Mouse (Mus musculus) limb, embryonic 15.5 days (tissue): ENCODE results near the gene Sugp1. TPM values are rescaled to one million over a fixed set of nuclear protein-coding genes. Genes with fewer than 3 reads are reported as not detected.

Source experiments
- ATAC-seq: fragments of 200-750 bp; cut with Nextera tagmentation; 2 replicates; pipeline ENCODE4 v1.8.0; 2017; ENCODE audit warnings: low read depth, moderate TSS enrichment; ENCODE audit not compliant: insufficient number of reproducible peaks, low FRiP score, low TSS enrichment
- H3K27ac ChIP-seq: fragments of 300-500 bp; sonication (generic); 2 replicates; pipeline ENCODE4 v1.5.1; 2015; ENCODE audit warnings: moderate library complexity, mild to moderate bottlenecking, inconsistent platforms
- H3K27me3 ChIP-seq: fragments of 300-500 bp; sonication (generic); 2 replicates; pipeline ENCODE4 v1.6.1; 2015; ENCODE audit warnings: inconsistent platforms
- H3K36me3 ChIP-seq: fragments of 300-500 bp; sonication (generic); 2 replicates; pipeline ENCODE4 v1.6.1; 2015; ENCODE audit warnings: inconsistent platforms
- H3K4me1 ChIP-seq: fragments of 300-500 bp; sonication (generic); 2 replicates; pipeline ENCODE4 v1.6.1; 2015; ENCODE audit warnings: inconsistent platforms
- H3K4me2 ChIP-seq: fragments of 300-500 bp; sonication (generic); 2 replicates; pipeline ENCODE4 v1.6.1; 2015; ENCODE audit warnings: mild to moderate bottlenecking, inconsistent platforms
- H3K4me3 ChIP-seq: fragments of 300-500 bp; sonication (generic); 2 replicates; pipeline ENCODE4 v1.5.1; 2015; ENCODE audit warnings: mild to moderate bottlenecking, inconsistent platforms
- H3K9ac ChIP-seq: fragments of 300-500 bp; sonication (generic); 2 replicates; pipeline ENCODE4 v1.6.1; 2015; ENCODE audit warnings: inconsistent platforms
- H3K9me3 ChIP-seq: fragments of 300-500 bp; sonication (generic); 2 replicates; pipeline ENCODE4 v1.6.1; 2016; ENCODE audit warnings: inconsistent platforms
- whole genome bisulfite sequencing: fragments of 180-500 bp; shearing (Covaris S2); methylation state at CpG from one replicate; pipeline ENCODE4 v1.1.7; 2015; 5-methylcytosine and 5-hydroxymethylcytosine counted together
- microRNA-seq: library from miRNA; unstranded; fragments of <30 nt; microRNA quantifications from one replicate; pipeline ENCODE4, GENCODE M21; 2016
- polyA plus RNA-seq: library from polyadenylated mRNA; unstranded; fragments of >200 nt; fragmentation: Nextera tagmentation; extraction: Ambion mirVana; gene quantifications from 2 replicates; pipeline ENCODE4 v1.2.1, GENCODE M21; 2015

Gene Sugp1
- polyA plus RNA-seq, 1 experiment from 2014 or later, result 41.9 TPM

- Histone ChIP-seq H3K36me3 (no peaks in the 10 kb centered on the region), H3K4me2 (no peak overlapping the region), H3K27ac (no peak overlapping the region), H3K9me3 (no peaks in the 10 kb centered on the region), H3K27me3 (peaks cover 74% of the 10 kb centered on the region), H3K4me1 (peaks cover 6% of the 10 kb centered on the region), H3K9ac (no peak overlapping the region), H3K4me3 (no peak overlapping the region)
- 15% methylated on average over 17 of the region's 17 CpGs for WGBS
- ATAC-seq, result no peak
Measured at GRCm38 (mm10) chr8:70118726-70119700, 76.4 kb downstream of the Sugp1 start.

GRCm38 (mm10) chr8:70120667-70121066, 78.1 kb downstream of the Sugp1 start, which contains the start of gene Ncan:
Gene Ncan (minus strand): TSS chr8:70120873.
- no peak within 1 kb of the TSS for H3K9ac ChIP-seq
- WGBS, result 1% methylated on average over 19 of the region's 19 CpGs
- peak within 1 kb of the TSS; percentile 7; the same call in 1 of the 2 replicates for H3K4me3 ChIP-seq
- H3K4me1 ChIP-seq, result peaks cover 6% of the 10 kb centered on the region
- no peaks in the 10 kb centered on the region for H3K36me3 ChIP-seq
- peak; percentile 42; the same call in 1 of the 2 replicates for ATAC-seq
- H3K9me3 ChIP-seq, result no peaks in the 10 kb centered on the region
- no peak within 1 kb of the TSS for H3K27ac ChIP-seq
- H3K27me3 ChIP-seq, result peaks cover 57% of the 10 kb centered on the region
- H3K4me2 ChIP-seq, result peak within 1 kb of the TSS; percentile 37

Small RNA genes within 50 kb of the gene (microRNA-seq; reads per million reads assigned to microRNA genes)
- not detected for gene Mir7066

Other genes with a start within 250 kb of the Sugp1 start
- 10.4 and 10.8 TPM in 2 replicates for gene Gmip, start 234.1 kb upstream of the Sugp1 start, polyA plus RNA-seq
- gene Lpar2, start 220.4 kb upstream of the Sugp1 start, polyA plus RNA-seq, result 0.36 and 0.45 TPM in 2 replicates
- gene Pbx4, start 210.3 kb upstream of the Sugp1 start, polyA plus RNA-seq, result 4.3 and 4.7 TPM in 2 replicates
- 2.9 and 3.7 TPM in 2 replicates for gene Cilp2, start 155.1 kb upstream of the Sugp1 start, polyA plus RNA-seq
- 3.2 and 4.2 TPM in 2 replicates for gene Tssk6, start 140.6 kb upstream of the Sugp1 start, polyA plus RNA-seq
- 168 and 176 TPM in 2 replicates for gene Ndufa13, start 140.3 kb upstream of the Sugp1 start, polyA plus RNA-seq
- gene Yjefn3, start 140.1 kb upstream of the Sugp1 start, polyA plus RNA-seq, result 3.7 and 6.4 TPM in 2 replicates
- 36.3 and 39.7 TPM in 2 replicates for gene Gatad2a, start 46.4 kb upstream of the Sugp1 start, polyA plus RNA-seq
- gene Mau2, start 79 bp upstream of the Sugp1 start, polyA plus RNA-seq, result 51.4 and 54.2 TPM in 2 replicates
- 0.61 and 0.91 TPM in 2 replicates for gene Tm6sf2, start 30.1 kb downstream of the Sugp1 start, polyA plus RNA-seq
- 0.19 and 0.24 TPM in 2 replicates for gene Hapln4, start 40.6 kb downstream of the Sugp1 start, polyA plus RNA-seq
- 0.35 and 0.50 TPM in 2 replicates for gene Ncan, start 78.1 kb downstream of the Sugp1 start, polyA plus RNA-seq
- gene Nr2c2ap, start 88.5 kb downstream of the Sugp1 start, polyA plus RNA-seq, result 31.2 and 33.3 TPM in 2 replicates
- gene Rfxank, start 96.3 kb downstream of the Sugp1 start, polyA plus RNA-seq, result 20.2 and 20.9 TPM in 2 replicates
- 54.1 and 55.2 TPM in 2 replicates for gene Borcs8, start 96.7 kb downstream of the Sugp1 start, polyA plus RNA-seq
- 0.19 and 0.48 TPM in 2 replicates for gene Mef2b, start 96.9 kb downstream of the Sugp1 start, polyA plus RNA-seq
- 64.9 and 74.3 TPM in 2 replicates for gene Tmem161a, start 129.5 kb downstream of the Sugp1 start, polyA plus RNA-seq
- gene Slc25a42, start 169.5 kb downstream of the Sugp1 start, polyA plus RNA-seq, result 5.7 and 5.8 TPM in 2 replicates
- 26.1 and 26.9 TPM in 2 replicates for gene Sugp2, start 191.4 kb downstream of the Sugp1 start, polyA plus RNA-seq
- gene Armc6, start 191.7 kb downstream of the Sugp1 start, polyA plus RNA-seq, result 32.7 and 33.0 TPM in 2 replicates
- 36.0 and 40.7 TPM in 2 replicates for gene Homer3, start 240.0 kb downstream of the Sugp1 start, polyA plus RNA-seq